Mouse (Mus musculus): ENCODE results near the gene Fam3b. TPM values are rescaled to one million over a fixed set of nuclear protein-coding genes. Genes with fewer than 3 reads are reported as not detected.

The Fam3b gene
- polyA plus RNA-seq, 1 experiment from 2014 or later, result not detected

DNA sequence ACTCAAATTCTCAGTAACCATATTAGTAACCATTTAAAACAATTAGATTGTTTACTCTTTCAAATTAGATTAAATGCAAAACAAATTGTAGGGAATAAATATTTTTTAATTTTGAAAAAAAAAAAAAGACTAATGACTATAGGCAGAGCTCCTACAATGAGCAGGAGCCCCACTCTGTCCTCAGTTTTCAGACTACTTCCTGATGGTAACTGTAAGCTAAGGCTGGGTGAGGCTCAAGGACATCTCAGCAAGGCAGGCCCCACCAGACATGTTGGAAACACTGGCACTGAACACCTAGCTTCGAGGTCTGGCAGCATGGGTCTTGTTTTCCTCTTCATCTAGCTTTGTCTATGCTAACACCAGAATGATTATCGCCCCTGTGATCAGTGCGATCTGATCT lies 16.5 kb downstream of the Fam3b start:
- TF ChIP-seq EP300 (IDR thresholded peaks at IDR 0.05; ENCODE audit: low read depth), result no peak
- WGBS (ENCODE audit: insufficient replicate concordance), result 73% methylated on average over 3 of the region's 3 CpGs
- Histone ChIP-seq H3K27ac (ENCODE audit: low read depth) (0 out of 2 replicates have a peak overlapping the region, but pooled peaks have one; percentile 16), H3K9ac (replicated peaks) (no peak overlapping the region), H3K9me3 (ENCODE audit: low read length) (no peaks in the 10 kb centered on the region), H3K4me1 (ENCODE audit: insufficient read depth) (peaks cover 2% of the 10 kb centered on the region; the same call in 1 of the 2 replicates), H3K4me3 (ENCODE audit: low read depth, low read length) (no peak overlapping the region), H3K36me3 (replicated peaks; ENCODE audit: insufficient read depth, low read length) (no peaks in the 10 kb centered on the region), H3K4me2 (ENCODE audit: low read depth, low read length) (no peak overlapping the region), H3K27me3 (ENCODE audit: insufficient read depth, low read length) (no peaks in the 10 kb centered on the region)
- DNase-seq, result no peak
- no peak for ATAC-seq

DNA sequence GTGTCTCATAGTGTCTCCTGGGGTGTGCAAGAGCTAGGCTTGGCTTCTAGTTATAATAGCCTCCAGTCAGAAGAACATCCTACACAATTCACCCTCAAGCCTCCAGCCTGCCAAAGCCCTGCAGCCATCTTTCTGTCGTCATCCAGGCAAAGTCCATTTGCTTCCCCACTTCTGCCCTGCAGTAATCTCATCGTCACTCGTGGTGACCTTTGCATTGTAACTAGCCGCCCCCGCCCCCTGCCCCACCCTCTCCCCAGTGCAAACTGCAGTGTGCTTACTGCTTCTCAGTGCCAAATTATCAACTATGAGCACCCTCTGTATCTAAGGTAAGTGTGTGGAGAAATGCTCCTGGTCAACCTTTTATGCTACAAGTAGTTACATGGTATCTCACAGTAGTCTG lies 16.9 kb downstream of the Fam3b start:
- Histone ChIP-seq H3K4me3 (ENCODE audit: low read depth, low read length) (no peak overlapping the region), H3K4me1 (ENCODE audit: insufficient read depth) (peaks cover 2% of the 10 kb centered on the region; the same call in 1 of the 2 replicates), H3K27me3 (ENCODE audit: insufficient read depth, low read length) (no peaks in the 10 kb centered on the region), H3K36me3 (replicated peaks; ENCODE audit: insufficient read depth, low read length) (no peaks in the 10 kb centered on the region), H3K9me3 (ENCODE audit: low read length) (no peaks in the 10 kb centered on the region), H3K4me2 (ENCODE audit: low read depth, low read length) (no peak overlapping the region), H3K9ac (replicated peaks) (no peak overlapping the region), H3K27ac (ENCODE audit: low read depth) (0 out of 2 replicates have a peak overlapping the region, but pooled peaks have one; percentile 16)
- TF ChIP-seq CTCF (IDR thresholded peaks at IDR 0.05; ENCODE audit: low read depth) (no peak), EP300 (IDR thresholded peaks at IDR 0.05; ENCODE audit: low read depth) (peak; percentile 67; the same call in 1 of the 2 replicates)
- peak; percentile 75 for DNase-seq
- peak; percentile 99 for ATAC-seq
- 40% methylated on average over 5 of the region's 5 CpGs for WGBS (ENCODE audit: insufficient replicate concordance)

DNA sequence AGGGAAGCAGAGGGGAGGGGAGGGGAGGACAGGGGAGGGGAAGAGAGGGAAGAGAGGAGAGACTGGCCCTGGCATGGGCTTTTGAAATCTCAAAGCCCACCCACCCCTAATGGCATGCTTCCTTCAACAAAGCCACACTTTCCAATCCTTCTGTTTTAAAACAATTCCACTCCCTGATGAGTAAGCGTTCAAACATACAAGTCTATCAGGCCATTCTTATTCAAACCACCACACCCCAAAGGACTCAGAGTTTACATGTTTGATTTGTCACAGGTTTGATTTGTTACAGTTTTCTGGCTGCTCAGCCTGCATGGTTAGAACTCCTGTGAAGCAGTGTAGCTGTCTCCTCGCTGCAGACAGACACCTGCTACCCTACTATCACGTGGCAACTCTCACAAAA lies 18.6 kb downstream of the Fam3b start:
- no peak overlapping the region for H3K27ac ChIP-seq (ENCODE audit: low read depth)

DNA sequence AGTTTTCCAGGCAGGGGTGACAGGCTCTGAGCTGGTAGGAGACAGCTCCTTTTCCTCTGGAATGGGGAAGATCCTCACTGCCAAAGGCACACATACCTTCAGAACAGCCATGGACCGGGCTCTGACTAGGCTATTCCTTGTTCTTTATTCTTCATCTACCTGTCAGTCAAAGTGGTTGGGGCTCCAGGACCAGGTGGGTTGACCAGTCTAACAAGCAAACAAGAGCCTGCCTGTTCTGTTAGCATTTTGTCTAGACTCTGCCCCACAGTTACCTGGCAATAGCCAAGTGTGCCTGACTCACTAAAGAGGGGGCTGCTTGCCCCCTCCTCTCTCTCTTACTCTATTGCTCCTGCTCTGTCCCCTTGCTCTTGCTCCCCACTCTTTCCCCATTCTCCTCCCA lies 22.2 kb downstream of the Fam3b start:
- WGBS (ENCODE audit: insufficient replicate concordance), result 45% methylated on average over 1 of the region's 1 CpGs

More for the DNA sequence above, 18.6 kb downstream of the Fam3b start:
- Histone ChIP-seq H3K36me3 (replicated peaks; ENCODE audit: insufficient read depth, low read length) (no peaks in the 10 kb centered on the region), H3K4me2 (ENCODE audit: low read depth, low read length) (no peak overlapping the region), H3K4me1 (ENCODE audit: insufficient read depth) (peaks cover 2% of the 10 kb centered on the region; the same call in 1 of the 2 replicates), H3K9ac (replicated peaks) (no peak overlapping the region), H3K4me3 (ENCODE audit: low read depth, low read length) (no peak overlapping the region), H3K9me3 (ENCODE audit: low read length) (no peaks in the 10 kb centered on the region), H3K27me3 (ENCODE audit: insufficient read depth, low read length) (no peaks in the 10 kb centered on the region)
- DNase-seq (no peak), ATAC-seq (no peak)
- no peak for TF ChIP-seq CTCF (IDR thresholded peaks at IDR 0.05; ENCODE audit: low read depth)
- WGBS (ENCODE audit: insufficient replicate concordance), result 78% methylated on average over 3 of the region's 3 CpGs

DNA sequence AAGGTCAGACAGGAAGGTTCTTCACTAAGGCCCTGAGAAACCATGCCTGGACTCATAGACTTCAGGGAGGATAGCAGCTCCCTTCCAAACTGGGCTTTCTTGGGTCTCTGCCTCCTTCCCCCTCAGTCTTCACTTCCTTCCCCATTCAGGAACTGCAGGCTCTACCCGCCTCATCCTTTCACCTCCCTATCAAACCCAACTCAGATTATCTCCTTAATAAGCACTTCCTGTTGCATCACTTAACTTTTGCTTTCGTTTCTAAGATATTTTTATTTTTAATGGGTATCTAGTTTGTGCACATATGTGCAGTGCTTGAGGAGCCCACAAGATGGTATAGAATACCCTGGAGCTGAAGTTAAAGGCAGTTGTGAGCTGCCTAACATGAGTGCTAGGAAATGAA lies 36.0 kb downstream of the Fam3b start:
- no peak overlapping the region for H3K4me2 ChIP-seq (ENCODE audit: low read depth, low read length)
- no peak for DNase-seq
- no peak overlapping the region for H3K9ac ChIP-seq (replicated peaks)
- H3K27me3 ChIP-seq (ENCODE audit: insufficient read depth, low read length), result no peaks in the 10 kb centered on the region
- peaks cover 5% of the 10 kb centered on the region; the same call in 1 of the 2 replicates for H3K4me1 ChIP-seq (ENCODE audit: insufficient read depth)
- no peak for TF ChIP-seq CTCF (IDR thresholded peaks at IDR 0.05; ENCODE audit: low read depth)
- no peak overlapping the region for H3K27ac ChIP-seq (ENCODE audit: low read depth)
- no peaks in the 10 kb centered on the region for H3K9me3 ChIP-seq (ENCODE audit: low read length)
- no peak for ATAC-seq
- WGBS (ENCODE audit: insufficient replicate concordance), result 27% methylated on average over 2 of the region's 2 CpGs
- H3K36me3 ChIP-seq (replicated peaks; ENCODE audit: insufficient read depth, low read length), result no peaks in the 10 kb centered on the region
- H3K4me3 ChIP-seq (ENCODE audit: low read depth, low read length), result no peak overlapping the region

More for the DNA sequence above, 22.2 kb downstream of the Fam3b start:
- Histone ChIP-seq H3K4me1 (ENCODE audit: insufficient read depth) (no peaks in the 10 kb centered on the region), H3K9ac (replicated peaks) (no peak overlapping the region), H3K4me2 (ENCODE audit: low read depth, low read length) (no peak overlapping the region), H3K36me3 (replicated peaks; ENCODE audit: insufficient read depth, low read length) (no peaks in the 10 kb centered on the region), H3K27me3 (ENCODE audit: insufficient read depth, low read length) (no peaks in the 10 kb centered on the region), H3K9me3 (ENCODE audit: low read length) (no peaks in the 10 kb centered on the region), H3K27ac (ENCODE audit: low read depth) (no peak overlapping the region), H3K4me3 (ENCODE audit: low read depth, low read length) (no peak overlapping the region)
- DNase-seq, result no peak
- TF ChIP-seq EP300 (IDR thresholded peaks at IDR 0.05; ENCODE audit: low read depth), result no peak
- ATAC-seq, result no peak; the same call in 1 of the 2 replicates

DNA sequence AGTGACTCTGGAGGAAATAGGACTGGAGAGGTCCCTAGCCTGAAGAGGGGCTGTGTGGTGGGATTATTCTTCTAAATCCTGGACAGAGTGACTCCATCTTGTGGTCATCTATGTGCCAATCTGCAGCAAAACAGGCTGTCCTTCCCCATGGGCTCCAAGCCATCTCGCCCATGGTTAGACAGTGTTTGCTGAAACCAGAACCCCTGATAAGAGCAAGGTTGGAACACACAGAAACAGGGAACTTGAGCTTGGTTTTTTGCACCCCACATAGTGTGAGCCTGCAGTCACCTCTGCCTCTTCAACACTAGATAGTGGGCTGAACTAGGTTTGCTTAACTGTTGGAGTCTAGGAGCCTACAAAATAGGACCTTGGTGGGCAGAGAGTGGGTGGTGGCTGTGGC lies 38.1 kb downstream of the Fam3b start:
- DNase-seq (no peak), ATAC-seq (no peak)
- Histone ChIP-seq H3K27me3 (ENCODE audit: insufficient read depth, low read length) (no peaks in the 10 kb centered on the region), H3K4me1 (ENCODE audit: insufficient read depth) (peaks cover 5% of the 10 kb centered on the region; the same call in 1 of the 2 replicates), H3K9me3 (ENCODE audit: low read length) (no peaks in the 10 kb centered on the region), H3K36me3 (replicated peaks; ENCODE audit: insufficient read depth, low read length) (no peaks in the 10 kb centered on the region), H3K9ac (replicated peaks) (no peak overlapping the region), H3K4me2 (ENCODE audit: low read depth, low read length) (no peak overlapping the region), H3K27ac (ENCODE audit: low read depth) (no peak overlapping the region), H3K4me3 (ENCODE audit: low read depth, low read length) (no peak overlapping the region)
- TF ChIP-seq CTCF (IDR thresholded peaks at IDR 0.05; ENCODE audit: low read depth), result no peak
- no peak for TF ChIP-seq EP300 (IDR thresholded peaks at IDR 0.05; ENCODE audit: low read depth)
- 60% methylated on average over 1 of the region's 1 CpGs for WGBS (ENCODE audit: insufficient replicate concordance)

DNA sequence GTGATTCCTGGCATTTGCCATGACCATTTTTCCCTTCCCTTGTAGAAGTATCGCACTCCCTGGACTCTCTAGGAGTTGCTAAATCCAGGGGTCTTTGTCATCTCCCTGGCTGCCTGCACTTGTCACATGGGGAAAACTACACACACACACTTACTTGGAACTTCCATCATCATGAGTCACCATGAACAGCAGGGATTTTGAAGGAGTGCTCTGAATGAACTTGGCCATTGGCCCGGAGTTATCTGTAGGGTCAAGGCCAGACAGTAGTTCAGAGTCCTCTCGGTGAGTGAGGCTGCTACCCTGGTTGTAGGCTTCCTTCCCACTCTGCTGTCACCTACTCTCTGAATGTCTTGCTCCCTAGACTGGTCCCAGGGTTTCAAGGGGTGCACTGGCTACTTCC lies 39.0 kb downstream of the Fam3b start:
- TF ChIP-seq EP300 (IDR thresholded peaks at IDR 0.05; ENCODE audit: low read depth) (peak; percentile 20; the same call in 1 of the 2 replicates), CTCF (IDR thresholded peaks at IDR 0.05; ENCODE audit: low read depth) (no peak)
- Histone ChIP-seq H3K4me3 (ENCODE audit: low read depth, low read length) (no peak overlapping the region), H3K36me3 (replicated peaks; ENCODE audit: insufficient read depth, low read length) (no peaks in the 10 kb centered on the region), H3K9me3 (ENCODE audit: low read length) (no peaks in the 10 kb centered on the region), H3K27me3 (ENCODE audit: insufficient read depth, low read length) (no peaks in the 10 kb centered on the region), H3K27ac (ENCODE audit: low read depth) (no peak overlapping the region), H3K9ac (replicated peaks) (no peak overlapping the region), H3K4me1 (ENCODE audit: insufficient read depth) (peaks cover 5% of the 10 kb centered on the region; the same call in 1 of the 2 replicates), H3K4me2 (ENCODE audit: low read depth, low read length) (no peak overlapping the region)
- DNase-seq (peak; percentile 41), ATAC-seq (peak; percentile 80)
- WGBS (ENCODE audit: insufficient replicate concordance), result 66% methylated on average over 3 of the region's 3 CpGs

Data from liver, postnatal 0 days (tissue).